Mouse (Mus musculus): ENCODE data around the gene 9330161L09Rik. TPM values are rescaled to one million over a fixed set of nuclear protein-coding genes. Genes with fewer than 3 reads are reported as not detected.

The 9330161L09Rik gene
- polyA plus RNA-seq, 1 experiment from 2014 or later = not detected

DNA sequence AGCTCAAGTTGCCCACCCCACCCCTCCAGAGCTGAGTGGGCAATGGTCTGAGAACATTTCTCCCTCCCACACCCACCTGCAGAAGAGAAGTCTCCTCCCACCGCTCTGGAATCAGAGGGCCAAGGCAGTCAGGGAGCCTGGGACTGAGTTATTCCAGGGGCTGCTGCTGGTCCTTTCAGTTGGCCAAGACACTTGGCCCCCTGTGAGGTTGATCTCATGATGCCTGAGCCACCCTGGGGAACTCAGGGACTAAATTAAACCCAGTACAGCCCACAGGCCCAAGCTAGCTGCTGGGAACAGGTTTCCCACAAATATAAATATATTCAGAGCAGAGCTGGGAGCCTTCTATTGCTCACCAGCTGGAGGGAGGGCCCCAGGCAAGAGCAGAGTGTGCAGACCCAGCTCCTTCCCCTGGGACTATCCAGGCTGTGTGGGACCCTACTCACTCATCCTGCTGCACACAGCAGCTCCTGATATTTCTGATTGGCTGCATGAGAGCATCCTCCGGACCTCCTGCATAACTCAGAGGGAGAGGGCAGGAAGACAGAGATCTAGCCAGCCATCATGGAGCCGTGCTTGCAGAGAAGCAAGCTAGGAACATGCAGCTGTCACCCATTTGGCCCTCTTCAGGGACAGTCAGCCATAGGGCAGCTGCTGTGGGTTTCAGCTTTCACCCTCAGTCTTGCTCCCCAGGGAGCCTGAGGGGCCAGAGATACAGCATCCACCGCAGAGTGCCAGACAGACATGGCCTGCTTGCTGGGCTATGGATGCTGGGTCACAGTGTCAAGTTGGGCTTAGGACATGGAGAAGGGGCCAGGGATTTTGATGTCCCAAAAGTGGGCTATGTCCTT, 48.4 kb downstream of the 9330161L09Rik start:
- no peak for TF ChIP-seq CTCF (IDR thresholded peaks at IDR 0.05; ENCODE audit: low read depth)
- no peak for TF ChIP-seq EP300 (IDR thresholded peaks at IDR 0.05; ENCODE audit: low read depth)
- Histone ChIP-seq H3K4me2 (ENCODE audit: low read depth, low read length) (no peak overlapping the region), H3K4me1 (ENCODE audit: insufficient read depth) (no peaks in the 10 kb centered on the region), H3K4me3 (ENCODE audit: low read depth, low read length) (no peak overlapping the region), H3K9ac (replicated peaks) (no peak overlapping the region), H3K27ac (ENCODE audit: low read depth) (peak overlapping the region; percentile 64), H3K36me3 (replicated peaks; ENCODE audit: insufficient read depth, low read length) (no peaks in the 10 kb centered on the region), H3K27me3 (ENCODE audit: insufficient read depth, low read length) (no peaks in the 10 kb centered on the region), H3K9me3 (ENCODE audit: low read length) (no peaks in the 10 kb centered on the region)
- DNase-seq = peak; percentile 43
- ATAC-seq = peak; percentile 64
- 51% methylated on average over 4 of the region's 4 CpGs for WGBS (ENCODE audit: insufficient replicate concordance)

GRCm38 (mm10) chr12:103358216-103358615, 49.4 kb downstream of the 9330161L09Rik start:
- 75% methylated on average over 8 of the region's 8 CpGs for WGBS (ENCODE audit: insufficient replicate concordance)
- H3K4me3 ChIP-seq (ENCODE audit: low read depth, low read length) = no peak overlapping the region
- TF ChIP-seq EP300 (IDR thresholded peaks at IDR 0.05; ENCODE audit: low read depth) (no peak), CTCF (IDR thresholded peaks at IDR 0.05; ENCODE audit: low read depth) (no peak)
- no peaks in the 10 kb centered on the region for H3K4me1 ChIP-seq (ENCODE audit: insufficient read depth)
- 0 out of 2 replicates have a peak overlapping the region, but pooled peaks have one; percentile 64 for H3K27ac ChIP-seq (ENCODE audit: low read depth)
- no peaks in the 10 kb centered on the region for H3K9me3 ChIP-seq (ENCODE audit: low read length)
- DNase-seq (no peak), ATAC-seq (no peak)
- no peaks in the 10 kb centered on the region for H3K27me3 ChIP-seq (ENCODE audit: insufficient read depth, low read length)
- H3K36me3 ChIP-seq (replicated peaks; ENCODE audit: insufficient read depth, low read length) = no peaks in the 10 kb centered on the region
- no peak overlapping the region for H3K9ac ChIP-seq (replicated peaks)
- no peak overlapping the region for H3K4me2 ChIP-seq (ENCODE audit: low read depth, low read length)

Other genes starting within 250 kb of the 9330161L09Rik start
- not detected in 2 replicates for gene Prima1, start 165.7 kb downstream of the 9330161L09Rik start, polyA plus RNA-seq (2015; fragmentation: Nextera tagmentation; extraction: Ambion mirVana)
- not detected in 2 replicates for gene Fam181a, start 96.8 kb downstream of the 9330161L09Rik start, polyA plus RNA-seq (2015; fragmentation: Nextera tagmentation; extraction: Ambion mirVana)
- 5.7 and 5.9 TPM in 2 replicates for gene Asb2, start 51.8 kb downstream of the 9330161L09Rik start, polyA plus RNA-seq (2015; fragmentation: Nextera tagmentation; extraction: Ambion mirVana)
- 8.2 and 9.2 TPM in 2 replicates for gene Otub2, start 19.1 kb downstream of the 9330161L09Rik start, polyA plus RNA-seq (2015; fragmentation: Nextera tagmentation; extraction: Ambion mirVana)
- gene Ddx24, start 18.0 kb upstream of the 9330161L09Rik start, polyA plus RNA-seq (2015; fragmentation: Nextera tagmentation; extraction: Ambion mirVana) = 58.1 and 59.1 TPM in 2 replicates
- 37.2 and 44.0 TPM in 2 replicates for gene Ifi27, start 26.4 kb upstream of the 9330161L09Rik start, polyA plus RNA-seq (2015; fragmentation: Nextera tagmentation; extraction: Ambion mirVana)
- 46.6 and 49.7 TPM in 2 replicates for gene Ifi27l2a, start 35.9 kb upstream of the 9330161L09Rik start, polyA plus RNA-seq (2015; fragmentation: Nextera tagmentation; extraction: Ambion mirVana)
- gene Ifi27l2b, start 49.4 kb upstream of the 9330161L09Rik start, polyA plus RNA-seq (2015; fragmentation: Nextera tagmentation; extraction: Ambion mirVana) = not detected in 2 replicates
- gene Ppp4r4, start 124.5 kb upstream of the 9330161L09Rik start, polyA plus RNA-seq (2015; fragmentation: Nextera tagmentation; extraction: Ambion mirVana) = 1.0 and 1.1 TPM in 2 replicates
- 46.3 and 47.6 TPM in 2 replicates for gene Serpina10, start 223.6 kb upstream of the 9330161L09Rik start, polyA plus RNA-seq (2015; fragmentation: Nextera tagmentation; extraction: Ambion mirVana)
- 5.8 and 10.0 TPM in 2 replicates for gene Serpina6, start 249.4 kb upstream of the 9330161L09Rik start, polyA plus RNA-seq (2015; fragmentation: Nextera tagmentation; extraction: Ambion mirVana)